Mouse (Mus musculus) cerebellum, adult 9-11 months (tissue): ENCODE measurements around the gene Cmklr1.
"Not testable (repeated sequence)": the region's sequence is repeated elsewhere in the genome, so short reads cannot be mapped to it uniquely, and the experiment has no call there.

ENCODE experiments used
- DNase-seq: peaks from one replicate; pipeline ENCODE4 v3.0.0; 2022

Gene Cmklr1

DNA sequence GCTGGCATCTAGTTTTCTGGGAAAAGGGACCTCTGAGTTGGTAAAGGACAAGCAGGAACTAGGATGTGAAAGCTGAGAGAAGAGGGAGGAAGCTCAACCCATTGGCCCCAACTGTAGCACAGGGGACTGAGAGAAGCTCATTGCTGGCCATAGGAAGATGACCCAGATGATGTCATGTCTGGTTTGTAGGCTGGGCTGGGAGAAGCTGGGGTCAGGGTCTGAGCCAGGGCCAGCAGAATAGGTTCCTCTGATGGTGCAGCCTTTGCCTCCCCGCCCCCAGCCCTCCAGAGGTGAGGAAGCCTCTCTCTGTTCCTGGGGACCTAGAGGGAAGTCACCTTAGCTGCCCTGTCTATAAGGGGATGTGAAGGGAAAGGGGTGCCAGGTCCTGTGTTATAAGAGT is 31.1 kb downstream of the Cmklr1 start:
- DNase-seq = no peak

DNA sequence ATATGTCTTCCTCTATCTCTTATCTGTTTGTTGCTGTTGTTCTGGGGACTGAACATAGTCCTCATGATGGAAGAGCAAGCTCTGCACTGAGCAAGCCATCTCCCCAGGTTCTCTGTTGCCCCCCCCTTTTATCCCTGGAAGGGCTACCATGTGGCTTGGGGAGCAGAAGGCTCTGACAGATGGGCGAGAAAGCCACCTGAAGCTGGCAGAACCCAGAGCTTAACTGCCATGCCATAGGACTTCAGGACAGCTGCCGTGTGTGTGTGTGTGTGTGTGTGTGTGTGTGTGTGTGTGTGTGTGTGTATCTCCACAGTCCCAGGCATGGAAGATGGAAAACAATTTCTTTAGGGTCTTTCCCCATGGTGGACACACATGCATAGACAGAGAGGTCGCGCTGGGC is 31.5 kb downstream of the Cmklr1 start:
- DNase-seq = peak; percentile 89

GRCm38 (mm10) chr5:113611771-113612233 is 38.4 kb downstream of the Cmklr1 start:
- no peak for DNase-seq

- no peak for DNase-seq
These were observed 39.1 kb downstream of the Cmklr1 start for GRCm38 (mm10) chr5:113611131-113611530.

DNA sequence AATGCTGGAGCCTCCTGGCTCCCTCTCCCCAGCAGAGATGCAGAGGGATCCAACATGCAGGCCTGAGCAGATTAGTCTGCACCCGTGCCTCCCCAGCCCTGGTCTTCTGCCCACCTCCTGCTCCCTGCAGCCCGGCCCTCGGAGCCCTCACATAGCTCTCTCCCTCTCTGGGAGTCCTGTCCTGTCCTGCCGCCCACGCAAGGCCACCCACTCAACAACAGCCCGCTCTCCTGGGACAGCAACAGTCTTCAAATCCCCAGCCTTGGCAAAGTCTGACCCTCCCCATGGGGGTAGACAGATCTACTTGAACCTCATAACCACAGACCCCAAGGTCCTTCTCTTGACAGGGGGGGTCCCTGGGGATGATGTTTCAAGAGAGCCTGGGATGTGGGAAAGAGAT is 39.7 kb downstream of the Cmklr1 start:
- no peak for DNase-seq

GRCm38 (mm10) chr5:113609891-113610290 is 40.3 kb downstream of the Cmklr1 start:
- no peak for DNase-seq

DNA sequence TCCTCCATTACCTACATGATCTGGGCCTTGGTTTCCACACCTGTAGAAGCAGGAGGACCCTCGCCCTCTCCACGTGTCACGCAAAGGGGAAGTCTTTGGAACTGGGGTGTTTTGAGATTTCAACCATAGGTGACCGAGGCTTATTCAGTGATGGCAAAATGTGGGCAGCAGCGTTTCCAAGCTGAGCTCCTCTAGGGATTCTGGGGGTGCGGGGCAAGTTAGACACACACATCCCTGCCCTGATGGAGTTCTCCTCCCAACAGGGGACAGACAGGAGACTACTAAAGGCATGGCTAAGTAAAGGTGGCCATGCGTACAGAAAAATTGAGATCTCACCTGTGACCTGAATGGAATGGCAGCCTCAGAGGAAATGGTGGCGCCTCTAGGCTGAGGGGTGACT is 41.7 kb downstream of the Cmklr1 start:
- DNase-seq = peak; percentile 35

GRCm38 (mm10) chr5:113607941-113608431 is 42.2 kb downstream of the Cmklr1 start:
- peak; percentile 49 for DNase-seq

DNA sequence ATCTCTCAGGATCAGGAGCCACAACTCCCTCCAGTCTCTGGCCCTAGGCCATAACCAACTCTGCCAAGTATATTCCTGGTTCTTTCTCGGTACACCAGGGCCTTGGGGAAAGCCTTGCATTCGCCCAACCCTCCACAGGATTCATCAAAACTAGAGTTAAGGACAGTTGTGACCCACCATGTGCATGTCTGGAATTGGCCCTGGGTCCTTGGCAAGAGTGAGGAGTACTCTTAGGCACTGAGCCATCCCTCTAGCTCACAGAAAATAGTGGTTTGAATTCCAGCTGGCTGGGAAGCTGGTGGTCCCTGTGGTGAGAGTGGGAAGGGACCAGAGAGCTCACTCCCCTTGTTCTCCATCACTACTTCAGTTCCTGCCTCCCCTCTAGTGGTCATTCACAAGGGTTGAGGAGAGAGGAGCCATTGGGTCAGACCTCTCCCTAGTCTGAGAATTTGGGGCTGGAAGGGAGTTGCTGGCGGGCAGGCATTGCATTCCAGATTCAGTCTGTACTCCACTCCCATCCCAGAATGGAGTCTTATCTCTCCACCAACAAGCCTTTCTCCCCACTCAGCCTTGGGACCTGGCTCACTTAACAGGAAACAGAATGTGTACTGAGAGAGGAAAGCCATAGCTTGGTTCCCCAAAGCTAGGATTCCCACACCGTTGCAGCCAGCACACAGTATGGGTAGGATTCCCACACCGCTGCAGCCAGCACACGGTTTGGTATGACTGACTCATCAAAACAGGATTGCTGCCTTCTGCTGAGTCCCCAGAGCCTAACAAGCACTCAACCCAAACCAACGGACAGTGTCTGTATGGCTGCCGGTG is 43.1 kb downstream of the Cmklr1 start:
- DNase-seq = peak; percentile 67

DNA sequence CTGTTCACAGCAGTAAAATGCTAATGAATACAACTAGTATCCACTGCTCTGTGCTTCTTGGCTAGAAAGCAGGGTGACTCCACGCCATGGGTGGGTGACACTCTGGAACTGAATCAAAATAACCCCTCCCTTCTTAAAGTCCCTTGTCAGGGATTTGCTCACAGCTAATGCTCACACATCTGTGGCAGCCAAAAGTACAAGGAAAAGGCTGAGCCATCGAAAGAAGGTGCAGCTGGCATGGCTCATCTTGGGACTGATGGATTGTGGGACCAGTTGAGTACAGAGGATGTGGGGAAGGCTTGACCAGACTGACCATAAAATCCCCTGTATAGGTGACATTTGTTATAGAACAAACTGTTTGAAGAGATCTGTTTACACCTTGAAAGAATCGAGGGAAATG is 44.1 kb downstream of the Cmklr1 start:
- DNase-seq = no peak

DNA sequence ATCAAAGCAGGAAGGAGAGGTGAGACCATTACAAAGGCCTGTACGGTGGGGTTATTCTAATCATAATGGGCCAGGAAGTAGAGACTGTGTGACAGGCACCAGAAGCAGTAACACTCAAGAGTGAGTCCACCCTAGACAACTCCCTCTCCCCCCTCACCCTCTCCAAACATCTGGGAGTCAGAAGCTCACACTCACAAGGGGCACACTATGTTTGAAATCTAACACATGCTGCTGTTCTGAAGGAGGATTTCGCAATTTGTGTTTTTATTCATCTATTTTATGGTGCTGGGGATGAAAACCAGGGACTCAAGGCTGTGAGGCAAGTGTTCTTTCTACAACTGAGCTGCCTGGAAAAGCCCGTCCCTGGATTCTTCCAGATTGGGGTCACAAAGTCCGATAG is 45.5 kb downstream of the Cmklr1 start:
- DNase-seq = no peak

GRCm38 (mm10) chr5:113603471-113603870 is 46.8 kb downstream of the Cmklr1 start:
- no peak for DNase-seq

DNA sequence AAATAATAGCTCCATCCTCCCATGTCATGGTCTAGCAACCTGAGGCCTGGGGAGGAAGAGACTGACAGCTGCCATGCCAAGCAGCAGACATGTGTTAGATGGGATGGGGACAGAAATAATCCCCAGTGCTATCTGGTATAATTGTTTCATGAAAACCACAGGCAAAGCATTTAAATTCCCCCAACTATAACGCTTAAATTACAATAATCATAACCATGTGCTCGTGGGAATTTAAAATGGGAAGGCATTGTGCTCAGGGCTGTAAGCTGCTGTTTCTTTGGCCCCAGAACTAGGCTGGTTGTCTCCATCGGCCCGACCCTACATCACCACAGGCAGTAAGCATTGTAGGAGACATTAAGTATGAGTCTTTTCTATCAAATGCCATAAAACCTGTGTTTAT is 49.4 kb downstream of the Cmklr1 start:
- no peak for DNase-seq

DNA sequence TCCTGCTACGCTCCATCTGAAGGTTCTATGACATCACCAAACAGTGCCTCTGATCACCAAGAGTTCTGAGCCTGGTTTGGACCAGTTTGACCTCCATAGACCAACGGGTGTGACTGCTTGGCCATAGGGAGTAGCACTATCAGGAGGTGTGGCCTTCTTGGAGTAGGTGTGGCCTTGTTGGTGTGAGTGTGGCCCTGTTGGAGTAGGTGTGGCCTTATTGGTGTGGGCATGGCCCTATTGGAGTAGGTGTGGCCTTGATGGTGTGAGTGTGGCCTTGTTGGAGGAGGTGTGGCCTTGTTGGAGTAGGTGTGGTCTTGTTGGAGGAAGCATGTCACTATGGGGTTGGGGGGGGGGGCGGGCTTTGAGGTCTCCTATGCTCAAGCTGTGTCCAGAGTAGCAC is 50.0 kb downstream of the Cmklr1 start:
- no peak for DNase-seq

DNA sequence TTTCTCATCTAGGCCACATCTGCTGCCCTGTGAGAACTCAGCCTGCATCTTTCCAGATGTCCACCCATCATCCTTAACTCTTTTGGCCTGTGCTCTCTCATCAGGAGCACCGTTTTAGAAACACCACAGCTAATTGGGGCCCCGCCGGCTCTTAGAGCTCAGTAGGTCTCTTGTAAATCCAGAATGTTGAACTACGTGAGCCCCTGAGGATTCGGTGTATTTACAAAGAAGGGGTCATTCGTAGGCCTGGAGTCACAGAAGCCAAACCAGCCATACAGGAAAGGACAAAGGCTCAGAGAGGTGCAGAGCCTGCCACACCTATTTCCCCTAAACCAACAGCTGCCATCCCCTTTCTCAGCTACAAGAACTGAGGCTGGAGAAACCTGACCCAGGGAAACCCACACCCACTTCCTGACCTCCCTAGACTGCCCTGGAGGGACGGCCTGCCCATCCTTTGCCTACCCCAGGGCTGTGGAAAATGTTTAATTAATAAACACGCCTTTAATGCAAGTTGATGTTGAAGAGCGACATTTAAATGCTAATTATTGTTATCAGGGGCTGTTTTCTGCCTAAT is 53.4 kb downstream of the Cmklr1 start:
- no peak for DNase-seq

- no peak for DNase-seq
These were observed 54.0 kb downstream of the Cmklr1 start for GRCm38 (mm10) chr5:113596252-113596651.

DNA sequence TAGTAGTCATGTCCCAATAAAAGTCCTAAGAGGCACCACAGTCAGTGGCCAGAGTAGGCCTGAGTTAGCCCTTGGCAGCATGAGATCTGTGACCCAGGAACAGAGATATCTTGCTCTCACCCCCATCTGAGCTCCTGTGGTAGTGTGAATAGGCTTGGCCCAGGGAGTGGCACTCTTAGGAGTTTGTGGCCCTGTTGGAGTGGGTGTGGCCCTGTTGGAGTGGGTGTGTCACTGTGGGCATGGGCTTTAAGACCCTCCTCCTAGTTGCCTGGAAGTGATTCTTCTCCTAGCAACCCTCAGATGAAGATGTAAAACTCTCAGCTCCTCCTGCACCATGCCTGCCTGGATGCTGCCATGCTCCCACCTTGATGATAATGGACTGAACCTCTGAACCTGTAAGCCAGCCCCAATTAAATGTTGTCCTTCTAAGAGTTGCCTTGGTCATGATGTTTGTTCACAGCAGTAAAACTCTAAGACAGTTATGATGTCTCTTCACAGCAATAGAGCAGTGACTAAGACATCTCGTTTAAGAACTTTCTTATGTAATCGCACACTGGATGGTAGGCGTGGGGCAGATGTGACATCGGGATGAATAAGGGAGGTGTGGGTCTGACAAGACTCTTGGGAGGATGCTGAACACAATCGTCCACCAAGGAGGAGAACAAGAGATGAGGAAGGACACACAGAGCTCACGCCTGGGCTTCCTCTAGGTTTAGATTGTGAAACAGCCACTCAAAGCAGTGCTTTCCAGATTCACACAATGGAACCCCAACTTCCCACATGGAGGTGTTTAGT is 56.1 kb downstream of the Cmklr1 start:
- no peak for DNase-seq

GRCm38 (mm10) chr5:113591751-113592230 is 58.4 kb downstream of the Cmklr1 start:
- no peak for DNase-seq

DNA sequence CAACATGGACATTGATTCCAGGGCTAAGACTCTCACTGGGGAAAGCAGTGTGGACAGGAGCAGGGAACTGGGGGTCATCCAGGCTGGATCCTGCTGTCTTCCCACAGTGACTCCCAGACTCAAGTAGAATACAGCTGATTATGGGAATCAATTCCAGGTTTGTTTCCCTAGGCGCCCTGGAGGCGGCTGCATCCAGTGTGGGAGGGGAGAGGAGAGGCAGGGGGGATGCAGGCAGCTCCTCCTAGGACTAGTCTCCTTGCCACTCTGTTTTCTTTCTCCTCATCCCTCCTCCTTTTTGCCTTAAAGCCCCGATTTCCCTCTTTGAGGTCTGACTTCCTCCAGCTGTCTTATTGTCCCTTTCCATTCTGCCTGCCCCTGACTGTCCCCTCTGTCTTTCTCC is 59.1 kb downstream of the Cmklr1 start:
- DNase-seq = no peak

DNA sequence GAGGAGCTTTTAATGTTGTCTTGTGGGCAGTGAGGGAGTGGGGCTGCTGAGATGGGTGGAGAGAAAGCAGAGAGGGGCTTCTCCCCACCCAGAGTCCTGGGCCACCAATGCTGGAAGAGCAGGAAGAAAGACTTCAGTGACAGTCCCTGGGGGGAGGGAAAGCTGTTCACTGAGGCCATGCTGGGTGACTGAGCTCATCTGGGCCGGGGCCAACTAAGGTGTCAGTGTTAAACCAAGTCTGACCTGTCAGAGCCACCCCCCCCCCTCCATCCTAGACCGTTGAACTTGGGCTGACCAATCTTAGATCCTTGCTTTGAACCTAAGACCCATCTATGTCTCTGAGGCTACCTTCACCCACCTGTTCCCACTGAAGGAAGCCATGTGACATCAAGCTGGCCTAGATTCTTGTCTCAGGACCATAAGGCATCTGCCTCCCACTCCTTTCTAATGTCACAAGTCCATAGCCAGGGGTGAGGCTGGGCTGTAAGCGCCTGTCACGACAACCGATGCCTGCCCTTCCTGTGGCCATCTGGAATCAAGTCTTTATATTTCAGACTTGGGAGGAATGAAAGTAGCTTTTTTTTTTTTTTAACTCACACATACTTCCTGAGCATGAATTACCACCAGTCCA is 60.1 kb downstream of the Cmklr1 start:
- DNase-seq = no peak

- not testable (repeated sequence) for DNase-seq
These were observed 63.8 kb downstream of the Cmklr1 start for GRCm38 (mm10) chr5:113586458-113586849.

GRCm38 (mm10) chr5:113585619-113586457 is 64.4 kb downstream of the Cmklr1 start:
- not testable (repeated sequence) for DNase-seq
